Mouse (Mus musculus) embryonic facial prominence, embryonic 14.5 days (tissue): ENCODE data around the gene Lamc3. TPM values are rescaled to one million over a fixed set of nuclear protein-coding genes. Genes with fewer than 3 reads are reported as not detected.
A peak's percentile ranks its signal among the peaks of the same experiment; 100 is the strongest.
"Not testable (repeated sequence)": the region's sequence is repeated elsewhere in the genome, so short reads cannot be mapped to it uniquely, and the experiment has no call there.

ENCODE experiments used
- ATAC-seq: fragments of 200-750 bp; cut with Nextera tagmentation; 2 replicates; pipeline ENCODE4 v1.8.0; 2017; ENCODE audit warnings: low read depth, moderate number of reproducible peaks, moderate TSS enrichment
- DNase-seq: peaks from one replicate; pipeline ENCODE4 v3.0.0-alpha.2; 2015; ENCODE audit warnings: low spot score
- H3K27ac ChIP-seq: fragments of 300-500 bp; sonication (generic); replicated peaks from 2 replicates; pipeline ENCODE4 v1.5.1; 2014; ENCODE audit warnings: low read depth, mild to moderate bottlenecking, low read length, moderate library complexity
- H3K27me3 ChIP-seq: fragments of 300-500 bp; sonication (generic); replicated peaks from 2 replicates; pipeline ENCODE4 v1.6.1; 2014; ENCODE audit warnings: low read length; ENCODE audit not compliant: control insufficient read depth, insufficient read depth
- H3K36me3 ChIP-seq: fragments of 300-500 bp; sonication (generic); 2 replicates; pipeline ENCODE4 v1.6.1; 2014; ENCODE audit warnings: low read length, mixed read lengths; ENCODE audit not compliant: control insufficient read depth, insufficient read depth
- H3K4me1 ChIP-seq: fragments of 300-500 bp; sonication (generic); 2 replicates; pipeline ENCODE4 v1.6.1; 2014; ENCODE audit warnings: antibody characterized with exemption, low read length; ENCODE audit not compliant: control insufficient read depth, insufficient read depth
- H3K4me2 ChIP-seq: fragments of 300-500 bp; sonication (generic); 2 replicates; pipeline ENCODE4 v1.6.1; 2014; ENCODE audit warnings: low read depth, mild to moderate bottlenecking, low read length, moderate library complexity, mixed read lengths
- H3K4me3 ChIP-seq: fragments of 300-500 bp; sonication (generic); 2 replicates; pipeline ENCODE4 v1.5.1; 2014; ENCODE audit warnings: low read depth, mild to moderate bottlenecking, low read length
- H3K9ac ChIP-seq: fragments of 300-500 bp; sonication (generic); 2 replicates; pipeline ENCODE4 v1.6.1; 2014; ENCODE audit warnings: low read depth, mild to moderate bottlenecking, low read length, moderate library complexity, mixed read lengths
- H3K9me3 ChIP-seq: fragments of 300-500 bp; sonication (generic); 2 replicates; pipeline ENCODE4 v1.6.1; 2016; ENCODE audit warnings: low read length; ENCODE audit not compliant: control insufficient read depth
- WGBS: fragments of 180-500 bp; shearing (Covaris S2); extraction: QIAGEN DNeasy Blood & Tissue Kit; methylation state at CpG from one replicate; pipeline ENCODE4 v1.1.7; 2014; 5-methylcytosine and 5-hydroxymethylcytosine counted together
- polyA plus RNA-seq: library from polyadenylated mRNA; unstranded; fragments of >200 nt; fragmentation: Nextera tagmentation; extraction: Ambion mirVana; gene quantifications from 2 replicates; pipeline ENCODE4 v1.2.1, GENCODE M21; 2014

Gene Lamc3
- polyA plus RNA-seq, 1 experiment from 2014 or later = 2.2 TPM

GRCm38 (mm10) chr2:31905682-31906081 is 18.6 kb downstream of the Lamc3 start:
- ATAC-seq (no peak), DNase-seq (no peak)
- no peak overlapping the region for H3K4me3 ChIP-seq
- H3K9ac ChIP-seq = no peak overlapping the region
- no peaks in the 10 kb centered on the region for H3K27me3 ChIP-seq
- no peak overlapping the region for H3K4me2 ChIP-seq
- no peaks in the 10 kb centered on the region for H3K9me3 ChIP-seq
- H3K27ac ChIP-seq = no peak overlapping the region
- WGBS = 43% methylated on average over 8 of the region's 9 CpGs
- H3K4me1 ChIP-seq = peaks cover 13% of the 10 kb centered on the region
- H3K36me3 ChIP-seq = no peaks in the 10 kb centered on the region

GRCm38 (mm10) chr2:31906407-31906806 is 19.3 kb downstream of the Lamc3 start:
- H3K4me2 ChIP-seq = no peak overlapping the region
- no peak for DNase-seq
- H3K27me3 ChIP-seq = no peaks in the 10 kb centered on the region
- no peak overlapping the region for H3K27ac ChIP-seq
- no peaks in the 10 kb centered on the region for H3K36me3 ChIP-seq
- H3K9ac ChIP-seq = no peak overlapping the region
- no peak overlapping the region for H3K4me3 ChIP-seq
- H3K9me3 ChIP-seq = no peaks in the 10 kb centered on the region
- peaks cover 13% of the 10 kb centered on the region for H3K4me1 ChIP-seq
- no peak for ATAC-seq
- 73% methylated on average over 9 of the region's 9 CpGs for WGBS

- Histone ChIP-seq H3K36me3 (no peaks in the 10 kb centered on the region), H3K4me2 (no peak overlapping the region), H3K4me1 (no peaks in the 10 kb centered on the region), H3K27ac (no peak overlapping the region), H3K9me3 (no peaks in the 10 kb centered on the region), H3K4me3 (no peak overlapping the region), H3K27me3 (no peaks in the 10 kb centered on the region), H3K9ac (no peak overlapping the region)
- DNase-seq = no peak
- WGBS = 72% methylated on average over 4 of the region's 4 CpGs
- no peak for ATAC-seq
These were observed 25.5 kb downstream of the Lamc3 start for GRCm38 (mm10) chr2:31912575-31912974.

GRCm38 (mm10) chr2:31914213-31914612 is 27.1 kb downstream of the Lamc3 start:
- ATAC-seq, H3K9me3 ChIP-seq, H3K27me3 ChIP-seq, DNase-seq, H3K9ac ChIP-seq, H3K4me2 ChIP-seq, H3K4me3 ChIP-seq, H3K4me1 ChIP-seq, H3K36me3 ChIP-seq, H3K27ac ChIP-seq: not testable (repeated sequence)

- Histone ChIP-seq H3K9me3 (no peaks in the 10 kb centered on the region), H3K27me3 (no peaks in the 10 kb centered on the region), H3K4me1 (no peaks in the 10 kb centered on the region), H3K36me3 (no peaks in the 10 kb centered on the region), H3K4me2 (no peak overlapping the region), H3K27ac (no peak overlapping the region), H3K4me3 (no peak overlapping the region), H3K9ac (no peak overlapping the region)
- DNase-seq (peak; percentile 84), ATAC-seq (no peak)
- WGBS = 22% methylated on average over 4 of the region's 4 CpGs
These were observed 28.0 kb downstream of the Lamc3 start for GRCm38 (mm10) chr2:31915112-31915511.

- H3K4me3 ChIP-seq = no peak overlapping the region
- H3K9me3 ChIP-seq = no peaks in the 10 kb centered on the region
- no peaks in the 10 kb centered on the region for H3K27me3 ChIP-seq
- H3K4me1 ChIP-seq = no peaks in the 10 kb centered on the region
- no peak overlapping the region for H3K27ac ChIP-seq
- no peak for DNase-seq
- H3K9ac ChIP-seq = no peak overlapping the region
- WGBS = 26% methylated on average over 4 of the region's 4 CpGs
- peak; percentile 60; the same call in 1 of the 2 replicates for ATAC-seq
- no peaks in the 10 kb centered on the region for H3K36me3 ChIP-seq
- no peak overlapping the region for H3K4me2 ChIP-seq
These were observed 30.5 kb downstream of the Lamc3 start for GRCm38 (mm10) chr2:31917636-31918035.

GRCm38 (mm10) chr2:31923645-31924044 is 36.6 kb downstream of the Lamc3 start:
- Histone ChIP-seq H3K9ac (no peak overlapping the region), H3K4me2 (no peak overlapping the region), H3K36me3 (no peaks in the 10 kb centered on the region), H3K27ac (no peak overlapping the region), H3K27me3 (no peaks in the 10 kb centered on the region), H3K4me3 (no peak overlapping the region), H3K9me3 (no peaks in the 10 kb centered on the region), H3K4me1 (no peaks in the 10 kb centered on the region)
- DNase-seq (no peak), ATAC-seq (no peak)
- WGBS = 77% methylated on average over 4 of the region's 4 CpGs

GRCm38 (mm10) chr2:31924811-31925210 is 37.7 kb downstream of the Lamc3 start:
- Histone ChIP-seq H3K36me3 (no peaks in the 10 kb centered on the region), H3K9me3 (no peaks in the 10 kb centered on the region), H3K9ac (no peak overlapping the region), H3K27ac (no peak overlapping the region), H3K4me3 (no peak overlapping the region), H3K4me1 (no peaks in the 10 kb centered on the region), H3K27me3 (no peaks in the 10 kb centered on the region), H3K4me2 (no peak overlapping the region)
- peak; percentile 50 for ATAC-seq
- WGBS = 24% methylated on average over 8 of the region's 9 CpGs
- DNase-seq = peak; percentile 66

GRCm38 (mm10) chr2:31925936-31926335 is 38.8 kb downstream of the Lamc3 start:
- H3K36me3 ChIP-seq = no peaks in the 10 kb centered on the region
- no peak overlapping the region for H3K4me2 ChIP-seq
- H3K27ac ChIP-seq = no peak overlapping the region
- H3K9me3 ChIP-seq = no peaks in the 10 kb centered on the region
- no peaks in the 10 kb centered on the region for H3K27me3 ChIP-seq
- ATAC-seq (no peak), DNase-seq (no peak)
- no peaks in the 10 kb centered on the region for H3K4me1 ChIP-seq
- no peak overlapping the region for H3K4me3 ChIP-seq
- no peak overlapping the region for H3K9ac ChIP-seq
- WGBS = 49% methylated on average over 4 of the region's 4 CpGs
